Mouse (Mus musculus): ENCODE measurements around the gene Rab26.

DNA sequence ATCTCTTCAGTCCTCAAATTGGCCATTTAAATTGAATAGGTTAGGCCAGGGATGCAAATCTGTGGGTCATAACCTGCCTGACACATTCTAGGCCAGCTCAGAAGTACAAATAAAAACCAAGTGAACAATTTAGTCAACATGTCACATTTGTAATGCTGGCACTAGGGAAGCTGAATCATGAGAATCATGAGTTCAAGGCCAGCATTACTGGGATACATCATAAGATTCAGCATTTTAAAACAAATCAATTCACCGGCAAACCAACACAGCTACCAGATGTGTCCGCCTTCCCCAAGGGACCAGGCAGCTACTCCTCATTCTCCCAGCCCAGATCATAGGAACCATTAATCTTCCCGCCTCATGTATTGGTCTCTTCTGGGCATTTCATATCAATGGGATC lies 50.5 kb downstream of the Rab26 start:
- TF ChIP-seq POLR2A (IDR thresholded peaks at IDR 0.05; ENCODE audit: insufficient read depth, low read depth, low read length) = no peak
- no peak for TF ChIP-seq CTCF (IDR thresholded peaks at IDR 0.05)
- TF ChIP-seq EP300 (IDR thresholded peaks at IDR 0.05; ENCODE audit: insufficient read depth, low read depth, low read length) = no peak
